Mouse (Mus musculus): Measurements from ENCODE around the gene 1700069L16Rik. TPM values are rescaled to one million over a fixed set of nuclear protein-coding genes. Genes with fewer than 3 reads are reported as not detected.

Gene 1700069L16Rik
- polyA plus RNA-seq, 2 experiments = not detected

DNA sequence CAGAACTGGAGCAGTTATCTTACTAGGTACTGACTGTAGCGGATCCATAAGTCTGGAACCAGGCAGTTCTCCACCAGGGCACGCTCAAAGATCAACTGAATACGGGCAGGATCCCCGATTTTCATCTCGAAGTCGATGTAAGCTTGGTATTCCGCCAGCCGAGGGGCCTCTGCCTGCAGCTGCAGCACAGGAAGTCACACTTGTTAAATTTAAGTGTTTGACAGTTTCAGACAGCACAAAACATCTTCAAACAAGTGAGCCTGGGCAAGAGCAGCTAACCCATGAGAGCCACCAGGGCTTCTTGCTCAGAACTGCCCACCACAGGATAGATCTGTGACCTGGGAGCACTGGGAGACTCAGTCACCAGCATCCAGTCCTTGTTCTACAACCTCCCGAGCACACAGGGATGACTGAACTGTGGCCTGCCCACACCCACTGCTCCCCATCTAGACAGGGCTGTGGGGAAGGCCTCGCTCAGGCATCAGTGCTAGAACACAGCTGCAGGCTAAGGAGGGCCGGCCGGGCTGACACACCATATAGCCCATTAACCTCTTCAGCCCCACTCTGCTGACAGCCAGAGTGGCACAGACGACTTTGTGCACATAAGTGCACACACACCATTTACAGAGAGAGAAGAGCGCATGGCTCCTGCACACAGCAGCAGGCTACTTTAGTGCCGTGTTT lies 30.9 kb upstream of the 1700069L16Rik start:
- WGBS (ENCODE audit: insufficient replicate concordance) = 84% methylated on average over 15 of the region's 15 CpGs
- H3K4me2 ChIP-seq (ENCODE audit: low read depth) = no peak overlapping the region
- ATAC-seq (ENCODE audit: insufficient read depth) = no peak
- H3K27ac ChIP-seq = no peak overlapping the region
- no peak for DNase-seq (ENCODE audit: low read depth in 3 of 3, low spot score in 3 of 3)
- no peaks in the 10 kb centered on the region for H3K9me3 ChIP-seq (ENCODE audit: control insufficient read depth, low read length)
- TF ChIP-seq EP300 (IDR thresholded peaks at IDR 0.05; ENCODE audit: low read depth) (no peak), CTCF (IDR thresholded peaks at IDR 0.05; ENCODE audit: low read depth) (no peak)
- no peak overlapping the region for H3K9ac ChIP-seq (replicated peaks)
- no peak overlapping the region for H3K4me3 ChIP-seq (ENCODE audit: insufficient read depth in 1 of 2, low read depth in 2 of 2, low read length in 2 of 2)
- H3K27me3 ChIP-seq (ENCODE audit: control insufficient read depth, insufficient read depth, low read length) = no peaks in the 10 kb centered on the region
- H3K4me1 ChIP-seq (replicated peaks; ENCODE audit: control insufficient read depth in 2 of 2, insufficient read depth in 2 of 2, low read length in 1 of 2) = no peaks in the 10 kb centered on the region
- peaks cover 73% of the 10 kb centered on the region for H3K36me3 ChIP-seq (replicated peaks; ENCODE audit: control insufficient read depth, insufficient read depth, low read depth)

DNA sequence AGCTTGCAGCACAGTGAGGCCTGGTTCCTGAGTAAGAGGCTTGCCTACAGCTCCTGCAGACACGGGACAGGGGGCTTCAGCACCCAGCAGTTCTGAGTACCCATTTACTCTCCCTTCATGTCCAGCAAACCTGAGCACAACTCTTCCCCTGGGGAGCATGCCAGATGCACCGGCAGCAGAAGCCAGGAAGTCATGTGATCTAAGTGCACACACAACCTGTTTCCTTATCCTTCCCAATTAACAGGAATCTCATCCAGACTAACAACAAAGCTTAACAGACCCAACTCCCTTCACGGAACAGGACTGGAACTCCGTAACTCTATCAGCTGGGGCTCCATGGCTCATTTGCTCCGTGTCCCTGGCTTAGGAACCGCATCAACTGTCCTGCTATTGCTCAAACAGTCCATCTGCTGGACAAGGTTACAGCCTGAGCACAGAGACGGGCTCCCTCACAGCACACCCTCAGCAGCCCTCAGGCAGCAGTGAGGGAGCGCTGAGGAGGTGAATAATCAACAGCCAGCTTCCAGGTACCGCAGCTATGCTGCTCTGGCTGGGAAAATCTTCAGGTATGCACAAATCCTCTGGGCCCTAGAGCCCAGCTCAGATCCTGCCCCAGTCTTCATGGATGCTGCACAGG lies 27.1 kb upstream of the 1700069L16Rik start:
- no peaks in the 10 kb centered on the region for H3K9me3 ChIP-seq (ENCODE audit: control insufficient read depth, low read length)
- DNase-seq (ENCODE audit: low read depth in 3 of 3, low spot score in 3 of 3) (no peak), ATAC-seq (ENCODE audit: insufficient read depth) (no peak)
- H3K27ac ChIP-seq = no peak overlapping the region
- TF ChIP-seq CTCF (IDR thresholded peaks at IDR 0.05; ENCODE audit: low read depth) = no peak
- TF ChIP-seq EP300 (IDR thresholded peaks at IDR 0.05; ENCODE audit: low read depth) = no peak
- 85% methylated on average over 9 of the region's 9 CpGs for WGBS (ENCODE audit: insufficient replicate concordance)
- no peak overlapping the region for H3K9ac ChIP-seq (replicated peaks)
- H3K4me2 ChIP-seq (ENCODE audit: low read depth) = no peak overlapping the region
- no peaks in the 10 kb centered on the region for H3K4me1 ChIP-seq (replicated peaks; ENCODE audit: control insufficient read depth in 2 of 2, insufficient read depth in 2 of 2, low read length in 1 of 2)
- H3K36me3 ChIP-seq (replicated peaks; ENCODE audit: control insufficient read depth, insufficient read depth, low read depth) = peaks cover 78% of the 10 kb centered on the region
- H3K27me3 ChIP-seq (ENCODE audit: control insufficient read depth, insufficient read depth, low read length) = no peaks in the 10 kb centered on the region
- no peak overlapping the region for H3K4me3 ChIP-seq (ENCODE audit: insufficient read depth in 1 of 2, low read depth in 2 of 2, low read length in 2 of 2)

DNA sequence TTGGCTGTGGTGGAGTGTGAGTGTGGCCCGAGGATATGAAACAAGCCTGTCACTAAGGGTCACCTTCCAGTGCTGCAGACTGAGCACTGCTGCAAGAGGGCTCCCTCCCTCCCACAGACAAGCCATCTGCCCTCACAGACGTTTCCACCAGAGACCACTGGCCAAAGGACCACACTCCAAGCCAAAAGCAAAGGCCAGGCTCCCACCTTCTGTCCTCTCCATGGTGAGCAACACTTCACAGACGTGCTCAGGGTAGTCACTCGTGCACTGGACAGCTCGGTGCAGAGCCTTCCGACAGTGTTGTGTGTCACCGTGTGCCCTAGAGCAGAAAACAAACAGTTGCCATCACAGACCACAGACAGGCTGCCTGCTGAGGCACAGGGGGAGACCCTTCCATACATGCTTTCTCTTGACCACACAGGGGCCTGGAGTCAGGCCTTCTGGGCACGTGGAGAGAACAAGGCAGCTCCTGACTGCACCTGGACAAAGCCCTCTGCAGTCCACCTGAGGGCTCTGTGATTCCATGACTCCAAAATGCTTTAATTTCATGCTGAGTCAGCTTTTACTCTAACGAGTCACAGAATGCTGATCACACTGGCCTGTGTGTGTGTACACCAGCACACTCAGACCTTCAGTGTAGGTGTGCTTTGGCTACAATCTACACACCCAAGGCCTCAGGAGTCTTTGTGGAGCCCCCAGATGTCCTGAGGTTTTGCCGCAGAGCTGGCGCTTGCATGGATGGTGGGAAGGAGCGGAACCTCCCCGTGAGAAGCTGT lies 24.2 kb upstream of the 1700069L16Rik start:
- Histone ChIP-seq H3K4me2 (ENCODE audit: low read depth) (no peak overlapping the region), H3K9me3 (ENCODE audit: control insufficient read depth, low read length) (no peaks in the 10 kb centered on the region), H3K4me1 (replicated peaks; ENCODE audit: control insufficient read depth in 2 of 2, insufficient read depth in 2 of 2, low read length in 1 of 2) (no peaks in the 10 kb centered on the region), H3K9ac (replicated peaks) (no peak overlapping the region), H3K36me3 (replicated peaks; ENCODE audit: control insufficient read depth, insufficient read depth, low read depth) (peaks cover 86% of the 10 kb centered on the region), H3K27me3 (ENCODE audit: control insufficient read depth, insufficient read depth, low read length) (no peaks in the 10 kb centered on the region), H3K4me3 (ENCODE audit: insufficient read depth in 1 of 2, low read depth in 2 of 2, low read length in 2 of 2) (no peak overlapping the region), H3K27ac (no peak overlapping the region)
- 88% methylated on average over 13 of the region's 13 CpGs for WGBS (ENCODE audit: insufficient replicate concordance)
- DNase-seq (ENCODE audit: low read depth in 3 of 3, low spot score in 3 of 3) = no peak
- ATAC-seq (ENCODE audit: insufficient read depth) = no peak
- no peak for TF ChIP-seq EP300 (IDR thresholded peaks at IDR 0.05; ENCODE audit: low read depth)
- TF ChIP-seq CTCF (IDR thresholded peaks at IDR 0.05; ENCODE audit: low read depth) = no peak

DNA sequence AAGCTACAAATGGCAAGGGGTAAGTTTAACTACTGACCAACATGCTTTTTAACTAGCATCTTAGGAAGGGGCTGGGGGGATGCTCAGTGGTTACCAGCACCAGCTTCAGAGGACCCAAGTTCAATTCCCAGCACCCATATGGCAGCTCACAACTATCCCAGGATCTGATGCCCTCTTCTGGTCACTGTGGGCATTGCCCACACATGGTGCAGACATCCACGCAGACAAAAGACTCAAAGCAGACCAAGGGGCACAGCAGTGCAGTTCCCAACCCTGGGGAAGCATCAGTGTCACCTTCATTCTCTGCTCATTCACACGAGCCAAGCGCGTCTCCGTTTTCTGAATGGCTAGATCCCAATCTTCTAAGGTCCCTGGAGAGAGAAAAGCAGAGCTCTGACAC lies 23.1 kb upstream of the 1700069L16Rik start:
- no peaks in the 10 kb centered on the region for H3K27me3 ChIP-seq (ENCODE audit: control insufficient read depth, insufficient read depth, low read length)
- H3K36me3 ChIP-seq (replicated peaks; ENCODE audit: control insufficient read depth, insufficient read depth, low read depth) = peaks cover 86% of the 10 kb centered on the region
- ATAC-seq (ENCODE audit: insufficient read depth) = no peak
- H3K4me3 ChIP-seq (ENCODE audit: insufficient read depth in 1 of 2, low read depth in 2 of 2, low read length in 2 of 2) = no peak overlapping the region
- no peak overlapping the region for H3K4me2 ChIP-seq (ENCODE audit: low read depth)
- H3K9ac ChIP-seq (replicated peaks) = no peak overlapping the region
- no peaks in the 10 kb centered on the region for H3K9me3 ChIP-seq (ENCODE audit: control insufficient read depth, low read length)
- 83% methylated on average over 5 of the region's 5 CpGs for WGBS (ENCODE audit: insufficient replicate concordance)
- TF ChIP-seq CTCF (IDR thresholded peaks at IDR 0.05; ENCODE audit: low read depth) (peak; percentile 53), EP300 (IDR thresholded peaks at IDR 0.05; ENCODE audit: low read depth) (no peak)
- no peak overlapping the region for H3K27ac ChIP-seq
- no peak for DNase-seq (ENCODE audit: low read depth in 3 of 3, low spot score in 3 of 3)
- no peaks in the 10 kb centered on the region for H3K4me1 ChIP-seq (replicated peaks; ENCODE audit: control insufficient read depth in 2 of 2, insufficient read depth in 2 of 2, low read length in 1 of 2)
